Mouse (Mus musculus) spleen, postnatal 4 days (tissue): ENCODE measurements around the gene Klf11.
"Not testable (repeated sequence)": the region's sequence is repeated elsewhere in the genome, so short reads cannot be mapped to it uniquely, and the experiment has no call there.

Experiments
- DNase-seq, 2 experiments: peaks; one replicate each; pipeline ENCODE4 v3.0.0; 2022; ENCODE audit warnings: low spot score in 2 of 2

Gene Klf11

DNA sequence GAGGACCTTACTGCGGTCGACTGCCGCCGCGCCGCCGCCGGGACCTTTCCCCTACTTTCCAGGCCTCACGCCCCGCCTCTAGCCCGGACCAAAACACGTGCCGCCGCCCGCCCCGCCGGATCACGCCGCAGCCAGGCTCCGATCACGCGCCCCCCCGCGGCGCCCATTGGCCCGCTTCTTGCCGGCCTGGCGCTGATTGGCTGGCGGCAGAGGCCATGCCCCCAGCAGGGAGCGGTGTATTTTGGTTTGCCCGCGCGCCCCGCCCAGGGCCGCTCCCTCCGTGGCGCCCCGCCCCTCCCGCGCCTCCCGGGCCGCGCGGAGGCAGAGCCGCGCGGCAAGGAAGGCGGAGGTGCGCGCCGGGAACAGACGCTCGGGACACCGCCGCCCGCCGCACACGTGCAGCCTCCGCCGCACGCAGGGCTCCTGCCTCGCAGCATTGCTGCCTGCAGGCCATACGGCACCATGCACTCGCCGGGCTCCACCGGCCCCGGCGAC lies at the start of gene Klf11:
TSS of gene Klf11 (plus strand) at position 212 of the 495 bp plus-strand sequence.
- peak; percentile 98 to 99 for DNase-seq

DNA sequence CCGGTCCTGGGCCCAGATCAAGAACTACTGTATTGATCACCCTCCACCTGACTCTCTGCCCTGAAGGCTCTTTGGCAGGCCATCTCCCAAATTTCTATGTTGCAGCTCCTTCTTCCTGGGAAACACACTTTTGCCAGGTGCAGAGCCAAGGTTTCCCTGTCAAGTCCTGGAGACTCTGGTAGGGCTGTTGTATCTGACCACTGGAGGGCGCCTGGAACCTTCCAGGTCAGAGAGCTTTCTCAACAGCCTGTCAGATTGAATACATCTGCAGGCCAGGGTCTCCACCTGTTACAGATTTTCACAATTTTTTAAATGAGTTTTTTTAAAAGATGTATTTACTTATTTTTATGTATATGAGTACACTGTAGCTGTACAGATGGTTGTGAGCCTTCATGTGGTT lies 47.8 kb upstream of the Klf11 start:
- peak; percentile 60 to 83 for DNase-seq

DNA sequence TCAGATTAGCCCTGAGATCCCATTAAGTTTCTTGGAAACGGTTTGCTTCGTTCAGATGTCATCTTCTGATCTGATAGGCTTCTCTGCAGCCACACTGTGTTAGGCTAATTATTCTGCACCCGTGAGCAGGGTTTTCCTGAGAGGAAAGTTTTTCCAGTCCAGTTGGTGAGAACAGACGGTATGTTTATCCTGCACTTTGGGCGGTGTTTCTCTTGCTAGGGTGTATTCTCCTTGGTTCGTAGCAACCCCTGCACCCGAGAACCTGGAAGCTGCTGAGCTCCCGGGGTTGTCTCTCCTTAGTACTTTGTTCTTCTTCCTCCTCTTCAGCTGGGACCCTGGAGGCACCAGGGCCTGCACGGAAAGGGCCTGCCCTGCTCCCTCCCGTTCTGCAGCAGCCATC lies 44.9 kb upstream of the Klf11 start:
- no peak for DNase-seq

DNA sequence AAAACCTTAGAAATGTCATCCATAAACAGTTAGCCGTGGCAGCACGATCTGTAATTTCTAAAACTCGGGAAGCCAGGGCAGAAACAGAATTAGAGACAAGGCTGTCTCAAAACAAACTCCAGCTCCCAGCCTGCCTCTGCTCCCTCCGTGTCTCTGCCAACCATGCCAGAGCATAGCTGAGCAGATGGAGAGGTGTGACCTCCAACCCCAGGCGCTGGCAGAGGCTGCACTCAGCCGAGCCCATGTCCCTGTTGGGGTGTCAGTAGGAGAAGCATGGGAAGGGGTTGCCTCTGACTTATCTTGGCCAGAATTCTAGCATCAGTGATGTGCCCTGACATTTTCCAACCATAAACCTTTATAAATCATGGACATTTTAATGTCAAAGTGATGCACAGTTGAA lies 38.5 kb upstream of the Klf11 start:
- DNase-seq: no peak

DNA sequence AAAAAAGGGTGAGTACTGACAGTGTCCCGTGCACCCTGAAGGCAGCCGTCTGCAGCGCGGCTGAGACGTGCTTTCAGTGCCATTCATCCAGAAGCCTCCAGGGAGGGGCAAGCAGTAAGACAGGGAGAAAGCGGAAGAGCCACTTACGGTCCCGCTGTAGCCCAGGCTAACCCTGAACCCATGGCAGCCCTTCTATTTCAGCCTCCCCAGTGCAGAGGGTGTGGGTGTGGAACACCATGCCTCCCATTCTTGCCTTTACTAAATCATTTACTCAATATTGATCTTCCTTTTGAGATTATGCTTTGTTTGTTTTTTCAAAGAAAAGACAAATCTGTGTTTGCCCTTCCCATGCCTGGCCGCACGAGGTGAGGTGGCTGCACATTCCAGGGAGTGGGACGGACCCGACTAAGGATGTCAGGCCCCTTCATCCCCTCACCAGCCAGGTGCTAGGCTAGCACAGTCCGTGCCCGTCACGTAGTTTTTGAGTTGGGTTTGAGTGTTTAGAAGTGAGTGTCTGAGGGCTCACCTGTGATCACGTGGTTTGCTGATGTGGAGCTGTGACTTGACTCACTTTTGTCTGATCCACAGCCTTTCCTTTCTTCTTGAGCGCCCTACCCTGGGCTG lies 36.5 kb upstream of the Klf11 start:
- no peak for DNase-seq

DNA sequence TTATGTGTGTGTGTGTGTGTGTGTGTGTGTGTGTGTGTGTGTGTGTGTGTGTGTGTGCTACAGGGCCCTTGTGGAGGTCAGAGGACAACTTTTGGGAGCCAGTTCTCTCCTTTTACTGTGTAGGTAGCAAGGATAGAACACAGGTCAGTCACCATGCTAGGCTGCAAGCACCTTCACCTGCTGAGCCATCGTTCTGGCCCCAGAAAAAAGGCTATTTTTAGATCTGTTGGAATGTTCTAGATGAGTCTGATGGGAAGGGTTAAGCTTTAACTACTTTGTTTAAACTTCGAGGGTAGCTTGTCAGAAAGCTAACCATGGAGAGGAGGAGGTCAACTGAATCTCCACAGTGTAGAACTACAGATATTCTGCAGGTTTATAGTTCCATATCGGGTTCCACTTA lies 35.9 kb upstream of the Klf11 start:
- DNase-seq: no peak

DNA sequence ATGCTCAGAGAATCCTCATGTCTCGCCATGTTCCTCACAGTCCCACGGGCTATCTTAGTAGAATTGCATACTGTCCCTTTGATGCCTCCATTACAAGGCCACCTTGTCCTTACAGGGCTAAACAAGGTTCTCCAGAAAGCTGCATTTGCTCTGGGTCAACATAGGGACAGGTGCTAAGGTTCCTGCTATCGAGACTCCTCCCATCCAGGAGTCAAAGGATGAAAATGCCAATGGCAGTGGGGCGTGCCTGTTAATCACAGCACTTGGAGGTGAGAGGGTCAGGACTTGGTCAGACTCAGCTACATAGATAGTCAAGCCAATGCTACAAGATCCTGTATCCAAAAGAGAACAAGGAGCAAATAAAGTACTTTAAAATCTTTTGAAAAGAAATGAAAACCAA lies 31.6 kb upstream of the Klf11 start:
- DNase-seq: no peak

DNA sequence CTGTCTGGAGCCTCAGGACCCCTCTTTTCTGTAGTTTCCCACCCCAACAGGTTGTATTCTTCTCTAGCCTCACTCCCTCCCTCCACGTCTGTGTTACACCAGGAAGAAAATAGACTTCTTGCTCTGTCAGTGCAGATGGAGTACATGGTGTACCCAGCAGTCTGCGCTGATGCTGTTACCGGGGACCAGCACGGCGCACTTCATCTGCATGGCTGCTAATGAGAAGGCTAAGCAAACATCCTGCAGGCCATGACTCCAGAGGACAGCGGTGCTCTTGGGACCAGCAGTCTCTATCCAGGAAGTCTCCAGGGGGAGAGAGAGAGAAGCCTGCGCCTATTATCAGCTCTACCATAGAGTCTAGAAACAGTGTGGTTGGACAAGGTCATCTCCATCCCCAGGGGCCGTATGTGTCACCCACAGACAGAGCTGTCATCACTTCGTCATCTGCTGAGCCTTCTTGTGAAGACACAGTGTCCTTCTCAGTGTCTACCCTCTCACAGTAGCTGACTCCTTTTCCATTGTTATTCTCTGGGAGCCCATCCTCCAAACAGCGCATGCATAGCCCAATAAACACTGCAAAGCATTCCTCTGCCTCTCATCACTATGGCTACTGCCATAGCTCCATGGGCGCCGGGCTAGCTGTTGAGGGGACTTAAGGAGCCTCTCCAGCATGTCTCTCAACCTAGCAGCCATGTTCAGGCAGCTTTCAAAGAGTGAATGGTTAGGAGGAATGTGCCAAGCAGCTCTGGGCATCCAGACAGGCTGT lies 27.4 kb upstream of the Klf11 start:
- no peak for DNase-seq

DNA sequence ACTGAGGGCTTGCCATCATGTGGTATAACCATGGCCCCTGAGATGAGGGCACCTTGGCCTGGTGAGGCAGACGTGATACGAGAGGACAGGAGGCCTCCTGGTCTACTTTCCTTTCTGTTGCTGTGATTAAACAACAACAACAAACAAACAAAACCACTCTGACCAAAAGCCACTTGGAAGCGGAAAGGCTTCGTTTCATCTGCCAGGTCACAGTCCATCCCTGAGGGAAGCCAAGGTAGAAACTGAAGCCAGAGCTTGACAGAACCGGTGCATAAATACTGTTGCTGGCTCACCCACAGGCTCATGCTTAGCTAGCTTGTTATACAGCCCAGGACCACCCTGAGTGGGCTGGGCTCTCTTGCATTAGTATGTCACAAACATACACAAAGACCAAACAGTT lies 24.7 kb upstream of the Klf11 start:
- DNase-seq: no peak

DNA sequence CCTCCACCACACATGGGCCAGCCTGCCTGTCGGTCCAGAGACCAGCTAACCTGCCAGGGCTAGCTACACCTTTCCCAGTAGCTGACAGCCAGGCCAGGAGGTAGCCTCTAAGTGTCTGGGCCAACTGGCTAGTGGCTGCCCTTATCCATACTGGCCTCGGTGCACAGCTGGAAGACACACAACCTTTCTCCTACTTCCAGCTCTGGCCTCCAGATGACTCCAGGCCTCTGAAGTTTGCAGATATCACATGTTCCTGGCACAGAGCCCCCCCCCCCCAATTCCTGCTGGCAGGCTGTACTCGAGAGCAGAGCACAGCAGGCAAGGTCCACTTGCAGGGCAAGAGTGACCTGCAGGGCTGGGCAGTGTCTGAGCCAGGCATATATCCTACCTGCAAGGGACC lies 23.9 kb upstream of the Klf11 start:
- DNase-seq: no peak

DNA sequence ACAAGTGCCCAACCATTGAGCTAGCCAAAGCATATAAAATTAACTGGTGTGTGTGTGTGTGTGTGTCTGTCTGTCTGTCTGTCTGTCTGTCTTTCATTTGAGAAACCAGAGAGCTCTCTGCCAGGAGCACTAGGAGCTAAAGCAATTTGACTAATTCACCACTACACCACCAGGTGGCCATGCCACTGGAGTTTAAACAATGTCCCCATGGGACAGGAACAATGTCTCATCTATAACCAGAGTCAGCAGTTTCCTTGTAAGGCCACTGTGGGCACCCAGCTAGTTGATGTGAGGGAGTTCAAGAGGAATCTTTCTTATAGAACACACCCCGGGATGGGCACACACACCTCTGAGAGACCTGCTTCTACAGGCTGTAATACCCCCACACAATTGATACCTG lies 20.9 kb upstream of the Klf11 start:
- DNase-seq: peak in 1 of 2 experiments; percentile 47

DNA sequence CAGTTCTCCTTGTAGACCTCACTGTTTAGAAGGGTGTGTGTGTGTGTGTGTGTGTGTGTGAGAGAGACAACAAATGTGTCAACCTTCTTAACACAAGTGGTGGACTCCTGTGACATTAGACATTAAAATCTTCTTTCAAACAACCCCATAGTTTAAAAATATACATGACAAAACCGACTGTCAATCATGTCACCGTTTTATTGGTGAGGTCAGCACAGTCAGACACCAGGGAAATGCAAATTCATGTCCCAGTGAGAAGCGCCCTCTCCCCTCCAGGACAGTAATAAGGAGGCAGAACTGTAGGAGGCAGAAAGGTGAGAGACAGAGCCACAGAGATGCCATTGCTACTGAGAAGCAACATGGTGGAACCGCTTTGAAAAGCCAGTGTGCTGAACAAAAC lies 18.7 kb upstream of the Klf11 start:
- DNase-seq: no peak

DNA sequence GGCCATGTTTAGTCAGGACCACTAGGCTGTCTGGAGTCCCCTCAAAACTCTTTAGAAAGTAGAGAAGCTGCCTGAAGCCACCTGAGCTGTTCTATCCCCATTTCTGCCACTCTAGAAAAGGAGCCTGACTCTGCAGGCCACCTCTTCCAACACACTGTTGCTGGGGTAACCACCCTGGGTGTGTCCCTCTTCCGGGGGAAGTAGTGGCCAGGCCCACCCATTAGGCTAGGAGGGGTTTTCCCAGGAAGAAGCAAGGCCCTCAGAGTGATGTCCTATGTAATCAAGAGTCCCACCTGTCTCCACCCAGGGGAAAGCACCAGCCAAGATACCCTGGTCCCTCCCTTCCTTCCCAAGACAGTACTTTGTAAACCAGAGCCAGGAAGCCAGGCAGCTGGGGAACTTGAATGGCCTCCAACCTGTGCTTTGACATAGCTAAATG lies 17.3 kb upstream of the Klf11 start:
- no peak for DNase-seq

DNA sequence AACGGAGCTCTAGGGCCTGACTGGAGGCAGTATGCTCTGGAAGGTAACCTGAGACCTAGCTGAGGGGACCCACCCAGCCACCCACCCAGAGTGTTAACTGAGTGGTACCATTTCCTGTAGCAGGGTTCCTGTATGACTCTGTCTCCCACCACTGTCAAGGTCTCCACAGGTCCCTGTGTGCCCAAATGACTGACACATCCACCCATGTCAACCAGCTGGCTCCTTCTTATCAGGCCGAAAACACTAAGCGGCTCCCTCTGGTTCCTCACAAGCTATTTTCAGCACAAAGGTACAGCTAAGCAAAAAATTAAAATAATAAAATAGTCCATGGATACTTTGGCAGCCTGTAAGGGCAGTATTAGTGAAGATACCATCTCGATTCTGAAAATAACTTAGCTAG lies 16.9 kb upstream of the Klf11 start:
- DNase-seq: no peak

DNA sequence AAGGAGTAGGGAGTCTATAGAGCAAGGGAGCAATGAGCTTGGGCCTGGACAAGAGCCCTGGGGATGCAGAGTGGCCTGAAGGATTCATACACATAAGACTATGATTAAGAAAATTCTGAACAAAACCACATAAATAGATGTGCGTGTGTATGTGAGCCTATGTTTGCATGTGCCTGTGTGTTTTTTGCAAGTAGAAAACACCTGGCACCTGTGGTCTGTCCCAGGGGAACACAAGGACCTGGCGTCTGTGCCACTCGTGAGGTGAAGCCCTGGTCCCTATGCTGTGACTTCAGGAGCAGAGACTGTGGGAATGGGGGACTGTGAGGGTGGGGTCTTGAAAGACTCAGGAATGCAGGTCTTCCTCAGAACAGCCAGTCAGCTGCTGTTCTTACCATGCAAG lies 16.4 kb upstream of the Klf11 start:
- DNase-seq: no peak

DNA sequence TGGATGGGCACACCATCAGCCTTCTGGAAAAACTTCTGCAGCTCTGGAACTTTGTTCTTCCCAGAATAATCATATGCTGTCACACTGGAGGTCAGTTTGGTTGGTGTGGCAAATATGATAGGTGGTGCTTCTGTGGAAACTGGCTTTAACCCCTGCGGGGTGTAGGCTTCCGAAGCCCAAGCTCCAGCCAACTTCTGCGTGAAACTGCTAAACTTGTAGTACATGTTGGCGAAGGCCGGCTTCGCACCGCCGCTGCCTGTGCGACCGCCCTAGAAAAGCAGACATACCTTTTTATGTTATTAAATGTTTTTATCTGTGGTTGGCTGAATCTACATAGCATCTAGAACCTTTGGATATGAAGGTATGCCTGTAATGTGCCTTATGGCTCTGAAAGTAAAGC lies 12.3 kb upstream of the Klf11 start:
- DNase-seq: not testable (repeated sequence)

DNA sequence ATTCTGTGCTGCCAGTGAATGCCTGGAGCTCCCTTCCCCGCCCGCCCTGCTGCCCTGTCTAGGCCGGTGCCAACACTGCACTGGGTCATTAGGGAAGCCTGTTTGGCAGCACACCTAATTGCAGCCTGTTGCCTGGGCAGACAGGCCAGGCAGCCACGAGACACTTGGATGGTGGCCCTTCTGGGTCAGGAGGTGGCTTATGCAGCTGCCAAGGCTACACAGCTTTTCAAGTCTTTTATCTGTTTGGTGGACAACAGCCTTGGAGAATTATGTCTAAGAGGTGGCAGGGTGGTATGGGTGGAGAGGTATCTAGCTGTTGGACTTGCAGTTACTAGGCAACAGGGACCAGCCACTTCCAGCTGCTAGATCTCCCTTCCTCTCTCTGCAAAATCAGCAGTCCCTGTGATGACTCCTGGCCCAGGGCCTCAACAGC lies 8.7 kb upstream of the Klf11 start:
- no peak for DNase-seq

DNA sequence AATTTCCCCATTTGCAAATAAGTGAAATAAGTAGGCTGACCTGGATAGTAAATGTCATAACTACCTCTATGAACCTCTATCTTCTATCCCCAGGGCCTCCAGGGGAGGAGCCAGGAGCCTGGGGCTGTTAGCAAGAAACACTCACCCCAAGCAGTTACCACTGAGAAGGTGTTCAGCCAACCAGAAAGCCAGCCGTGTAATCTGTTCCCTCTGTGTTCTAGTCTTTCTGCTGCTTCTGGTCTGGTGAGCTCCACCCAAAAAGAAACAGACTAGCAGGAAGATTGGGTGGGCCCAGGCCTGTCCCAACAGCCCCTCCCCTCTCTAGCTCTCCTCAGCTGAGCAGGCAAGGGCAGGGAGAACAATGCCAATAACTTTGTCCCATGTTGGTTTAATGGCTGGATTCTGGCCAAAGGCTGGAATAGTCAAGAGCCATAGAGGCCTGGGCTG lies 6.9 kb upstream of the Klf11 start:
- DNase-seq: peak; percentile 56 to 66

DNA sequence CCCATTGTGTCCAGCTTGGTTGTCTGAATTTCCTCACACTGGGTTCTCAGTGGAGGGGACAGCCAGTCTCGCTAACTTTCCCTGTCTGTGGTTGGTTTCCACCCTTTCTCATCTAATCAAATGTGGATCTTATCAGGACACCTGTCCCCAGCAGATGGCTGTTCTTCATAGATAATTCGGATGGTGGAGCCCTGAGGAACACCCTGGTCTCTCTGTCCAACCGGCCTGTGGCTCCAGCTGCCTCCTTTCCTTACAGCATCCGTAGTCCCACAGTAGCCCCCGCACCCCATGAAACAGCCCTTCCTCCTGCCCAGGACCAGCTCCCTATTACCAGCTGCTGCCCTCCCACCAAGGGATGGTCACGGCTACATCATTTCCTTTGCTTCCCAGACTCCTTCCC lies 5.2 kb upstream of the Klf11 start:
- peak; percentile 45 to 69 for DNase-seq

DNA sequence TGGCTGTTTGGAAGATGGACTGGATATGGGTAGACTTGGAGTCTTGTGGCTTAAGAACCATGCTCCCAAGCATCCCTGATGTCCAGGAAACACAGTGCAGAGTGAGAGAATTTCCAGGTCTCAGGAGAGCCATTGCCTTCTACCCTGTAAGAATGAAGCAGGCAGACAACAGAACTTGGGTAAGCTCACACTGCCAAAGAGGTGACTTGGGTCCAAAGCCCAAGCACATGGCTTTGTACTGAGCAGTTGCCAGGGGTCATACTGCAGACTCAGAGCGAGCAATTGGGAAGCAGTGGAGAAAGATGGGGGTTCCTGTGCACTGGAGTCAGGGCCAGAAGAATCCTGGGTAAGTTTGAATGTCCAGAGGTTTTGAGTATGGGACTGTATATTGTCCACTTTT lies 3.0 kb upstream of the Klf11 start:
- DNase-seq: no peak

DNA sequence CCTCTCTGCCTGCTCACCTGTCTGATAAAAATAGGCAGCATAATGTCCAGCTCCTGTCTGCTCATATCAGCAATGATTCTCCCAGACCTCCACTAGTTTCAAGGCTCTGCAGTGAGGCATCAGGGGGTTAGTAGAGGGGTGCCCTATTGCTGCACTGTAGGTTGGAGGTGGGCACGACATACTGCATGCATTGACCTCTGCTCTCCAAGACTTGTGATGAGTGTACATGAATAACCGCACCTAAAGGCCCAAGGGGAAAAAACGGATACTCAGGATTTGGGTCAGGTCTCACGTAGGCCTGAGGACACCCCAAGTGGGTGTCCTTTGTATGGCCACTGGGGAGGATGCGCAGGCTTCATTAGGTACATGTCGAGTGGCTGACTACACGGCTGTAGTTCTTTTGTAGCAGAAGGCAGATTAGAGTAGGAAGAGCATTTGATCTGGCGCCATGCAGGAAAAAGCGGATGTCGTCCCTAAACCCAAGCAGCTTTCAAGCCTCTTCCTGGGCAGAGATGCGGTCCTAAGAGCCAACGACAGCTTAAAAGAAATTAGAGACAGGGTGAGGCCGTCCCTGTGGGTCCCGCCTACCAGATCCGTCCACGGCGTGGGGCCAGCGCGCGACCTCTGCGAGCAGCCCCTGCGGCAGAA lies 535 bp upstream of the Klf11 start:
- no peak for DNase-seq

DNA sequence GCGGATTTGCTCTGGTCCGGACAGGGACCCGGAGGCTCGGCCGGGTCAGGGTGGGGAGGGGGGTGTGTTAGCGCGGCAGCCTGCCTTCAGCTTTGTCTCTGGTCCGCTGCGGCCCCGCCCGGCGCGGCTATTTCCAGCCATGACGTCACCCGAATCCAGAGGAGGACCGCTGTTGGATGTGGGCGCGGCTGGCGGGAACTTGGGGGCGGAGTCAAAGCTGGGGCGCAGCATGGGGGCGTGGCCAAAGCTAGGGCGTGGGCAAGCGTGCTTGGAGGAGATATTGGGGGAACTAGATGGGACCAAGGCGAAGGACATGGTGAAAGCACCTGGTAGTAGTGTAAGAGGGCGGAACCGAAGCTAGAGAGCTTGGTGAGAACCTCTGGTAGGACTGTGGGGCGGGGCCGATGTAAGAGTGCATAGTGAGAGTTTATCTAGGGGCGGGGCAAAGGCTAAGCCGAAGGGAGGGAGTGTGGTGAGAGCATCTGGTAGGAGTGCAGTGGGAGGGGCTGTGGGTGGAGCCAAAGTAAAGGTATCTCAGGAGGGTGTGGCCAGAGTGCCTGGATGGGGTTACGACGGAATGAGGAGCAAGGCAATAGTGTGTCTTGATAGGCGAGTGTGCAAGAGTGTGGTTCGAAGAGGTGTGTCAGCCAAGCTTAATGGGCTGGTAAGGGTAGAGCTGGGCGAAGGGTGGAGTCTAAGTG lies 718 bp downstream of the Klf11 start:
- peak; percentile 100 for DNase-seq
